Mouse (Mus musculus) stomach, embryonic 14.5 days (tissue): ENCODE results near the gene Vps13c. TPM values are rescaled to one million over a fixed set of nuclear protein-coding genes. Genes with fewer than 3 reads are reported as not detected.

Source experiments
- ATAC-seq: fragments of 200-750 bp; cut with Nextera tagmentation; 2 replicates; pipeline ENCODE4 v1.8.0; 2017; ENCODE audit warnings: low read depth, moderate TSS enrichment; ENCODE audit not compliant: insufficient number of reproducible peaks, insufficient read depth, low FRiP score
- H3K27ac ChIP-seq: fragments of 300-500 bp; sonication (generic); 2 replicates; pipeline ENCODE4 v1.5.1; 2014; ENCODE audit warnings: mild to moderate bottlenecking, low read length, moderate library complexity, mixed read lengths
- H3K27me3 ChIP-seq: fragments of 300-500 bp; sonication (generic); 2 replicates; pipeline ENCODE4 v1.6.1; 2014; ENCODE audit warnings: low read length, control low read depth, mixed read lengths; ENCODE audit not compliant: control insufficient read depth, insufficient read depth
- H3K36me3 ChIP-seq: fragments of 300-500 bp; sonication (generic); 2 replicates; pipeline ENCODE4 v1.6.1; 2014; ENCODE audit warnings: mild to moderate bottlenecking, control low read depth, low read length, moderate library complexity, mixed read lengths; ENCODE audit not compliant: control insufficient read depth, insufficient read depth
- H3K4me1 ChIP-seq: fragments of 300-500 bp; sonication (generic); 2 replicates; pipeline ENCODE4 v1.6.1; 2014; ENCODE audit warnings: low read length, control low read depth, mixed read lengths; ENCODE audit not compliant: control insufficient read depth, insufficient read depth
- H3K4me2 ChIP-seq: fragments of 300-500 bp; sonication (generic); replicated peaks from 2 replicates; pipeline ENCODE4 v1.6.1; 2014; ENCODE audit warnings: low read depth, low read length, control low read depth
- H3K4me3 ChIP-seq: fragments of 300-500 bp; sonication (generic); 2 replicates; pipeline ENCODE4 v1.5.1; 2014; ENCODE audit warnings: low read depth, low read length, control low read depth
- H3K9ac ChIP-seq: fragments of 300-500 bp; sonication (generic); replicated peaks from 2 replicates; pipeline ENCODE4 v1.6.1; 2014; ENCODE audit warnings: low read depth, mild to moderate bottlenecking, control low read depth, low read length, moderate library complexity, mixed read lengths
- H3K9me3 ChIP-seq: fragments of 300-500 bp; sonication (generic); 2 replicates; pipeline ENCODE4 v1.6.1; 2016; ENCODE audit warnings: low read depth, low read length, control low read depth; ENCODE audit not compliant: control insufficient read depth
- WGBS: fragments of 180-500 bp; shearing (Covaris S2); extraction: QIAGEN DNeasy Blood & Tissue Kit; methylation state at CpG from one replicate; pipeline ENCODE4 v1.1.7; 2014; 5-methylcytosine and 5-hydroxymethylcytosine counted together
- polyA plus RNA-seq: library from polyadenylated mRNA; unstranded; fragments of >200 nt; fragmentation: Nextera tagmentation; extraction: Ambion mirVana; gene quantifications from 2 replicates; pipeline ENCODE4 v1.2.1, GENCODE M21; 2014

Gene Vps13c
- polyA plus RNA-seq, 1 experiment from 2014 or later, result 12.5 TPM

DNA sequence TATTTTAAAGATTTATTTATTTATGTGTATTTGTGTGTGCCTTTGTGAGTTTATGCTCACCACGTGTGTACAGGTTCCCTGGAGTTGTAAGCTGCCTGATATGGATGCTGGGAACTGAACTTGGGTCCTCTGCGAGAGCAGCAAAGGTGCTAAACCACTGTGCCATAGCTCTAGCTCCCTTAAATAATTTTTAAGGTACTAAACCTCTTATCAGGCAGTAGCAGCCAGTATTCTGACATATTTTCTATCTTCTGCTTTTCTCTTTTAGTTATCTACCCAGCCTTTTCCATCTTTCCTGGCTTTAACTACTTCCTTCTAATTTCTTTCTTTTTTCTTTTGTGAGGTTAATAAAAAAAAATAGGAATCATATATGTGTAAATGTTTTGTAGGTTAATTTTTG is 20.1 kb downstream of the Vps13c start:
- Histone ChIP-seq H3K27me3 (no peaks in the 10 kb centered on the region), H3K4me2 (no peak overlapping the region), H3K4me1 (0 out of 2 replicates have a peak, but pooled peaks cover 4% of the 10 kb centered on the region), H3K4me3 (no peak overlapping the region), H3K36me3 (no peaks in the 10 kb centered on the region; the same call in 1 of the 2 replicates), H3K9ac (no peak overlapping the region), H3K27ac (no peak overlapping the region), H3K9me3 (no peaks in the 10 kb centered on the region)
- ATAC-seq, result no peak
- WGBS, result 81% methylated on average over 2 of the region's 2 CpGs

DNA sequence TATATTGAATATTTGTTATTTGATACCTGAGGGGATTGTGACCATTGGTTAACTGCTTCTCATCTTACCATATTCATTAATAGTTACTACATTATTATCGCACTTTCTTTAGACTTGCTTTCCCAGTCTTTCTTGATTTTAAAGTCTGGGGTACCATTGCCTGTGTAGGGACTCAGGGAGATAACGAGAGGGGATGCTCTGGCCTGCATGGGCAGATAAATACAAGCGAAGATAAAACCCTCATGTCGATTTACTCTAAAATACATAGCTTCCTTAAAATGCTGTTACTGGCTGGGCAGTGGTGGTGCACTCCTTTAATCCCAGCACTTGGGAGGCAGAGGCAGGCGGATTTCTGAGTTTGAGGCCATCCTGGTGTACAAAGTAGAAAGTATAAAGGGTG is 23.1 kb downstream of the Vps13c start:
- 90% methylated on average over 5 of the region's 5 CpGs for whole genome bisulfite sequencing

DNA sequence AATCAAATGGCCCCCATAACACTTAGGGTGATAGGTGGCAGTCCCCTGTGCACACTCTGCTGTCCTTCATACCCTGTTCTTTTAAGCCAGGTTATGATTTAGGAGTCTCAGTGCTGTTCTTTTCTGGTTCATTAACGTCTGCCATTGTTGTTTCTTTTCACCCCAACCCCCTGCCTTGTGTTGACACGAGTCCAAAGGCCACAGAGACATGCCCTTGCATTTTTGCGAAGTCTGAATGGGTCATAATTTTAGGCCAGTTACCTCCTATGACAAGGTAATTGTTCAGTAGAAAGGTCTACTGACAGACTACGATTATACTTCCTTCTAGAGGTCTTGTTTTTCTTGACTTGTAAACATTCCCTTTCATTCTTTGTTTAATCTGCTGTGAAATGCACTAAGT is 23.8 kb downstream of the Vps13c start:
- 0 out of 2 replicates have a peak, but pooled peaks cover 4% of the 10 kb centered on the region for H3K4me1 ChIP-seq
- 33% methylated on average over 4 of the region's 4 CpGs for WGBS
- H3K27me3 ChIP-seq, result no peaks in the 10 kb centered on the region
- H3K9me3 ChIP-seq, result no peaks in the 10 kb centered on the region
- H3K4me2 ChIP-seq, result no peak overlapping the region
- no peak overlapping the region for H3K4me3 ChIP-seq
- no peak for ATAC-seq
- H3K9ac ChIP-seq, result no peak overlapping the region
- H3K27ac ChIP-seq, result no peak overlapping the region
- H3K36me3 ChIP-seq, result no peaks in the 10 kb centered on the region; the same call in 1 of the 2 replicates

More for the DNA sequence above, 23.1 kb downstream of the Vps13c start:
- H3K36me3 ChIP-seq, result no peaks in the 10 kb centered on the region; the same call in 1 of the 2 replicates
- no peak overlapping the region for H3K4me3 ChIP-seq
- no peak overlapping the region for H3K4me2 ChIP-seq
- H3K9me3 ChIP-seq, result no peaks in the 10 kb centered on the region
- 0 out of 2 replicates have a peak, but pooled peaks cover 4% of the 10 kb centered on the region for H3K4me1 ChIP-seq
- H3K9ac ChIP-seq, result no peak overlapping the region
- no peak overlapping the region for H3K27ac ChIP-seq
- no peak for ATAC-seq
- H3K27me3 ChIP-seq, result no peaks in the 10 kb centered on the region

DNA sequence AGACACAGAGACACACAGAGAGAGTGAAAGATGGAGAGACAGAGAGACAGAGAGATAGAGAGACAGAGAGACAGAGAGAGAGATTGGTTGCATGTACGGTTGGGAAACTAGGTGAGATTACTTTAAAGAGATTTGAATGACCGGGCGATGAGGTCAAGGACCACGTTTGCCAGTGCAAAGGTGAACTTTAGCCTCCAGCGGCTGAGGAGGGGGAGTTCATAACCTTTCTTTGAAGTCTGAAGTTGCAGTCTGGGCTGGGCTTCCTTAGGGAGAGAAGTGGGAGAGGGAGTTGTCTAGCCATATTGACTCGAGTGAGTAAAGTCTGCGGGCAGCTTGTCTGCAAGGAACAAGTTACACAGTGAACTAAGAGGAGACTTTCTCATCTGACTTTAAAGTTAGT is 25.2 kb downstream of the Vps13c start:
- H3K9ac ChIP-seq, result no peak overlapping the region
- no peaks in the 10 kb centered on the region; the same call in 1 of the 2 replicates for H3K36me3 ChIP-seq
- no peak overlapping the region for H3K27ac ChIP-seq
- no peaks in the 10 kb centered on the region for H3K27me3 ChIP-seq
- WGBS, result 26% methylated on average over 7 of the region's 7 CpGs
- no peak overlapping the region for H3K4me3 ChIP-seq
- H3K9me3 ChIP-seq, result no peaks in the 10 kb centered on the region
- no peak for ATAC-seq
- H3K4me2 ChIP-seq, result no peak overlapping the region
- H3K4me1 ChIP-seq, result 0 out of 2 replicates have a peak, but pooled peaks cover 4% of the 10 kb centered on the region

DNA sequence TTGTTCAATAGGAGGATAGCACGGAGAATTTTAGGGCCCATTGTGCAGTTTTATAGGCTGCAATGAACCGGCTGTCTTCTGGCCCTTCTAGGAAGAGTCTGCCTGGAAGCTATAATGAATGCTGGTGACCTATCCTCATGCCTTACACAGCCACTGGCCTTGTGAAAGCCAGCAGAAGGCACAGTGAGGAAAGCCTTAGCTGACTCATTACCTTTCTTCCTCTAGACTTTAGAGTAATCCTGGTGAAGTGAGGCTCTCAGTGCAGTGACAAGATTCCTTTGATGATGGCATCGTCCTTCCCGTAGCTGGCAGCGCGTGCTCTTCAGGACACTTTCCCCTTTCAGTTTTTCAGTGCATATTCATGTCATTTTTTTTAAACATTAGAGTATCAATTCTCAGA is 27.2 kb downstream of the Vps13c start:
- Histone ChIP-seq H3K27me3 (no peaks in the 10 kb centered on the region), H3K9me3 (no peaks in the 10 kb centered on the region), H3K27ac (no peak overlapping the region), H3K4me2 (no peak overlapping the region), H3K9ac (no peak overlapping the region), H3K4me3 (no peak overlapping the region), H3K36me3 (no peaks in the 10 kb centered on the region), H3K4me1 (0 out of 2 replicates have a peak, but pooled peaks cover 4% of the 10 kb centered on the region)
- WGBS, result 85% methylated on average over 6 of the region's 6 CpGs
- ATAC-seq, result no peak

DNA sequence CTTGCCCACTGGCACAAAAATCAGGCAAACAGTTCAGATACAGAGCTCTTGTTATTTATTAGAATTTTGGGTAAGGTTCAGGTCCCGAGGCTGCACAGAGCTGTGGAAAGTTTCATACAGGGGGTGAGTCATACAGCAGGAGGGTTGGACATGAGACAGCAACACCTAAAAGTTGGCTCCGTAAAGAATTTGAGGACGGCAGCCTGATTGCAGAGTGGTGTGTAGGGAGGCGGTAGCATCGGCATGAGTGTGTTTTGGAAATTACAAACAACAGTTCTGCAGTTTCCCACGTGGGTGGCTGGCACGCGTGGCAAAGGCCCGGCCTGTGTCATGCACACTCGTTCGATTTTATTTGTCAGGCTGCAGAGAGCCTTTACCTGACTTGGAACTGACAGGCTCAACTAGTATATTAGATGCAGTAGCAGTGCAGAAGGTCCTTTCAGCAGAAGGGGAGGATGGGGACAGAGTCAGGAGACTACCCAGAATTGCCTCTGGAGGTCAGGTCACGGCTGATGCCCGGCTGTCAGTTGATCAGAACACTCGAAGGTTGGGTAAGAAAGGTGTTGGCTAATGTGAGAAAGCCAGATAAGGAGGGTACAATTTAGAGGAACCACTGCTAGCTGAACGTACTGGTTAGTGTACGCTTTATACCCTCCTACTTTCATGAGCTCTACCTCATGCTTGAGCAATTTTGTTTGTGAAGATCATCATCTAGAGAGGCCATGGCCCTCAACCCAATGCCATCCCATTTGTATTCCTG is 29.7 kb downstream of the Vps13c start:
- no peaks in the 10 kb centered on the region for H3K4me1 ChIP-seq
- no peaks in the 10 kb centered on the region for H3K36me3 ChIP-seq
- no peak overlapping the region for H3K27ac ChIP-seq
- 83% methylated on average over 16 of the region's 16 CpGs for WGBS
- H3K4me3 ChIP-seq, result no peak overlapping the region
- H3K27me3 ChIP-seq, result no peaks in the 10 kb centered on the region
- no peak overlapping the region for H3K9ac ChIP-seq
- H3K9me3 ChIP-seq, result no peaks in the 10 kb centered on the region
- ATAC-seq, result no peak
- no peak overlapping the region for H3K4me2 ChIP-seq

DNA sequence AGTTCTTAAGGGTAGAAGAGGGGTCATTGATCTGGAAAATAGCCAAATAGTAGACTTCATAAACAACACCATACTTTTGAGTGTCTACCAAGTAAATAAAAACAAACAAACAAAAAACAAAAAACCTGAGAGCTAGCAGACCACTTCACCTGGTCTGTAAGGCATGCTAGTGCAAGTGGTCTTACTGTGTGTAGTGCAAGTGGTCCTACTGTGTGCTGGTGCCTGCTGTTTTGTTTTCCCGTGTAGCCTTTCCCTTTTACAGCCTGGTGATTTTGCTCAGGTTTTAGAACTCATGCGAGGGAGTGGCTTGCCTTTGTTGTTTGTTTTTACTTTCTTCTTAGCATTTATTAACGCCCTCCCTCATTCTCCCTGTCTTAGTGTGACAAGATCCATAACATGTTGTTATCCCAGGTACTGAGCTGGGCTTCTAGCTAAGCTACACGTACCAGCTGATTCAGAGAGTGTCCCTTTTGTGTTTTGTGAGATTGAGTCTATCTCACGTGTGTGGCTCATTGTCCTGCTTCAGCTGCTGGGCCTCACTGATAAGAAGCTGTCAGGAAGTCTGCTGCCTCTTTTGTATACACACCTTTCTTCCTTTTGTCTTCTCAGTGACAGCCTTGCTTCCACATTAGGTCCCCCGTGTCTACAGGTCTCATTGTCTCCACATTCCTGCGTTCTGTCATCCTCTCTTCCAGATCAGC is 34.5 kb downstream of the Vps13c start:
- H3K4me3 ChIP-seq, result no peak overlapping the region
- no peaks in the 10 kb centered on the region for H3K4me1 ChIP-seq
- H3K27me3 ChIP-seq, result no peaks in the 10 kb centered on the region
- no peak for ATAC-seq
- H3K27ac ChIP-seq, result no peak overlapping the region
- WGBS, result 69% methylated on average over 7 of the region's 7 CpGs
- no peaks in the 10 kb centered on the region for H3K9me3 ChIP-seq
- no peak overlapping the region for H3K4me2 ChIP-seq
- peaks cover 5% of the 10 kb centered on the region; the same call in 1 of the 2 replicates for H3K36me3 ChIP-seq
- no peak overlapping the region for H3K9ac ChIP-seq

DNA sequence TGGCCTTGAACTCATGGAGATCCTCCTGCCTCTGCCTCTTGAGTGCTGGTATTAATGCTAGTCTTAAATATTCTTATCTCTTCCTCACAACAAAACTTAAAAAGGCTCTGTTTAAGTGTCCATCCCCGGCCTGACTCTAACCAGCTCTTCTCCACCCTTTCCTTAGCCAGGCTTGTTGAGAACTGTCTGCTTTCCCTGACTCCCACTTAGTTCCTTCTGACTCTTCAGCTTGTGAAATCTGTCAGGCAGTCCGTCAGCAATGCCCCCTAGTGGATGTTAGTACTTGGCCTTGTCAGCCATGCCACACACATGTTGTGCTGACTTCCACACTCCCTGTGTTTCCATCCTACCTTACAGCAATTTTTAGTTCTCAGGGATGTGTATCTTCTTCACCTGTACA is 35.1 kb downstream of the Vps13c start:
- no peak overlapping the region for H3K4me3 ChIP-seq
- no peak for ATAC-seq
- WGBS, result 54% methylated on average over 2 of the region's 2 CpGs
- H3K4me1 ChIP-seq, result no peaks in the 10 kb centered on the region
- H3K36me3 ChIP-seq, result peaks cover 5% of the 10 kb centered on the region
- no peak overlapping the region for H3K4me2 ChIP-seq
- H3K27me3 ChIP-seq, result no peaks in the 10 kb centered on the region
- H3K9ac ChIP-seq, result no peak overlapping the region
- H3K9me3 ChIP-seq, result no peaks in the 10 kb centered on the region
- H3K27ac ChIP-seq, result no peak overlapping the region
